Mouse (Mus musculus) layer of hippocampus, adult 18-20 months (tissue): ENCODE measurements at regions not wholly inside any gene's neighbourhood (a gene's known extent, or its start where the extent isn't known, plus 50 kb on each side); places are given as distances from the start of the nearest gene placed in this dataset.

Source experiments
- DNase-seq, 2 experiments: peaks; one replicate each; pipeline ENCODE4 v3.0.0; 2022; ENCODE audit warnings: low spot score in 2 of 2

GRCm38 (mm10) chrX:11158416-11158815, 140.6 kb upstream of the H2al1a start:
- peak in 1 of 2 experiments; percentile 17 for DNase-seq

GRCm38 (mm10) chrX:11170416-11170815, 128.6 kb upstream of the H2al1a start:
- no peak for DNase-seq

DNA sequence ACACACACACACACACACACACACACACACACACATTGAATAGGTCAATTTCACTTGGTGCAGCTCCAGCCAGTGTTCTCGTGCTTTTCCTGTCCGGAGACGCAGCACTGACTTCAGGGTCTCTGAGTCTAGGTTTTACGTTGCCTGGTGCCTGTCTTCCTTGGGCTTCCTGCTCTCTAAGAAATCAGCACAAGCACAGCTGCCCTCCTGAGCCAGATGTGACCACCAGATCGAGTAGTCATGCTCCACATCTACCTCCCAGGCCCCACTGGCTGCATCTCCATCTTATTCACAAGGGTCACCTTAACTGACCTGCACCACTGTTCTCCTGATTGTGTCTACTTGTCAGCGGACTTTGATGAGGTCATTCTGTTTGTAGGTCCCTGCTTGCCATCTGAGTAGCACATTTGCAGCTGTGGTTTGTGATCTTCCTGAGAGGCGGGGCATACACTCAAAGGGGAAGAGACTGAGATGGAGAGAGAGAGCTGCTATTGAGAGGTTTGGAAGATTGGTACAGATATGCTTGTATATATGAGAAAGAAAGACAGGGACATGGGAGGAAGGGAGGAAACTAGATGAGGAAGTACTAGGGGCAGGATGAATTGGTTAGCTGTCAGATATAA, 118.8 kb upstream of the H2al1a start:
- DNase-seq: no peak

DNA sequence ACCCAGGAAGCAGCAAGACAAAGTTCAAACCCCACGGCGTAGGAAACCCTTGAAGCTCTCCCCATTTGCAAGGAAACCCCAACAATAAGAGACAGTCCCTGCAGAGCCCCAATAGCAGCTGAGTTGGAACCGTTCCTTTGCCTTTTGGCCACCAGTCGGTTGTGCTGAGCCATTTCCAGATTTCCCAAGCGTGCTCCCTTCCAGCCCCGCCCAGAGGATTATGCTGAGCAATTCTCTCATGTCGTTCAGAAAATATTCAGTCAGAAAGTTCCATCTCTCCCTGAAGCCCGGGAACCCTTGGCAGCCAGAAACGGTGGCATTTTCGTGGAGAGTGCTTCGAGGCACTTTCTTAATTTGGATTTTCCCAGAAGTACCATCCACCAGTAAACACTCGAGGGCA, 117.2 kb upstream of the H2al1a start:
- peak in 1 of 2 experiments; percentile 13 for DNase-seq

DNA sequence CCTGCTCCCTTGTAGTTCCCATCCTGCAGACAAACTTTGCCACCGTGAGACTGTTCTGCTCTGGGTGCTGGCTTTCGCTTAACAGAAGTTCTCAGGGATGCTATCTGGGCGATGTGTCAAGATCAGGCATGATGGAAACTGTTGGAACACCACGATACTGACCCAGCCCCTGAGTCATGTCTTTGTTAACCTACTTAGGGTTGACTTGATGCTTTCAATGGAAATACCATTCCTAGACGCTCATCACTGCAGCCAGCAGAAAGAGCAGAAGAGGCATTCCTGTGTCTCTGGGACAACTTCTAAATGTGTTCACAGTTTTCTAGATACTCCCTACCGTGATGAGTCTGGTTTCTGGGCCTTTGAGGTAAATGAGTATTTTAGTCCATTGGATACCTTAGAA, 108.2 kb upstream of the H2al1a start:
- no peak for DNase-seq

GRCm38 (mm10) chrX:11204135-11204534, 94.9 kb upstream of the H2al1a start:
- no peak for DNase-seq

- no peak for DNase-seq
Observed at GRCm38 (mm10) chrX:11209895-11210294, 89.2 kb upstream of the H2al1a start.

DNA sequence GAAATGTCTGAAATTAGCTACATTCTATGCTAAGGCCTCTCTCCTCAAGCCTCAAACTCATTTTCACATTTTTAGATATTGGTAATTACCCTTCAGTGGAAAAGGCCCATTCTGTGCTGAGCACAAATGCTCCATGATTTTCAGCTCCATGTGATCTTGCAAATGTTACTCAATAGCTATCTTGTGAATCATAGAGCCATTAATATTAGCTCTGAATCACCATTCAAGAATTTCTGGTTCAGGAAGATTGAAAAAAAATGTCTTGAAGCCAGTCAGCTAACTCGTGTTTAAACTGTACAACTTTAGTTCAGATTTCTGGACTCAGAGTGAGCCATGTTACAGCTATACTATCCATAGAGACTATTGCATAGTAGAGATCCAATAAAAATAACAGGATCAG, 86.2 kb upstream of the H2al1a start:
- no peak for DNase-seq

DNA sequence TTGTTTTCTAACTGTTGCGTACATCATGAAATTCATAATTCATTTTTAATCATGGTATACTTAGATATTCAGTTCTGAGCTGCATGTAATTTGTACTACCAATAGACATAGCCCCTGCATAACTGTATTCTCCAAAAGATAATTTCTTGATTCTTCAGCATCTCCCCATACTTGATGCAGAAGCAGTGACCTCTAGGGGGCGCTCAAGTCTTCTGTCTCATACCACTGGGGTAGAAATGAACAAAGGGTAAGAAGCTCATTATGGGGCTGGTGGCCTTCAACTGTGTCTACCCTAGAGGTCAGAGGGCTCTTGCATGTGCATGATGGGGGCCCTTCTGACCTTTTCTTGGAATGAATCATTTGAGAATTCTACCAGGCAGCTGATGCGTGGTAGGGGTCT, 85.6 kb upstream of the H2al1a start:
- DNase-seq: peak in 1 of 2 experiments; percentile 54

DNA sequence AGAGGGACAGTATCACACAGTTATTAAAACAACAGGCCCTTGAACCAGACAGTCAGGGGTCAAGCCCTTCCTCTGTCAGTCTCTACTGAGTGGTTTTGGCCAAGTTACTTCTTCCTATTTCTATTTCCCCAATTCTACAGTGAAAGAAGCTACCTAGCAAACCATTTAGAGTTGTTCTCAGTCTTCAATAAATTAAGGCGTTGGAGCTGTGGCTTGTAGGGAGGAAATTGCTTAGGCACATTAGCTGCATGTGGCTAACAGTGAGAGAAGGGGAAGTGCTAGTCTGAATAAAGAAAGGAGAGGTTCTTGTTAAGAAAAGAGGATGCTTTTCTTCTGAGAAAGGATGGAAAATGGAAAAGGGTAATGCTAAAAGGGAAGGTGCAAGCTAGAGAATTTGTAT, 60.0 kb upstream of the H2al1a start:
- no peak for DNase-seq

DNA sequence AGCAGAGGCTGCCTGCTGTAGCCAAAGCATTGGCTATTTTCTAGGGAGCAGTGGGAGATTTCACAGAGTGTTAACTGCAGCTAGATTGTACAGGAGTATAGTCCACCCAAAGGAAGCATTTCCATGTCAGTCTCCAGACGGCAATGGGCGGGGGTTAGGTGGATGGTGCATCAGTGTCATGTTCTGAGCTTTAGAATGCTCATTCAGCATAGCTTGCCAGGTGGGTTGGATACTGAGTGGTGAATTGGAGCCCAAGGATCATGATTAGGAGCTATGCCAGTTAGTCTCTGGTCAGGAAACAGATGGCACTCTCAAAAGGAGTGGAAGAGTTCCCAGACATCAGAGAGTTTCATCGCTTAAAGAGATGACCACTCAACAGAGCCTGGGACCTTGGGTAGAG, 53.5 kb upstream of the H2al1a start:
- no peak for DNase-seq
